Mouse (Mus musculus) bone marrow macrophage, adult 2 months (primary cell): ENCODE measurements around the gene Olfr1368.

Experiments
- CTCF ChIP-seq: IDR thresholded peaks from 2 replicates; pipeline ENCODE4 v1.5.1; 2012; ENCODE audit warnings: low read depth, mild to moderate bottlenecking, low read length, moderate library complexity
- POLR2A ChIP-seq: IDR thresholded peaks from 2 replicates; pipeline ENCODE4 v1.6.1; 2012; ENCODE audit warnings: mild to moderate bottlenecking, low read depth, low read length, borderline replicate concordance

GRCm38 (mm10) chr13:21155888-21156287 is 10.2 kb upstream of the Olfr1368 start:
- TF ChIP-seq CTCF: no peak
- no peak for TF ChIP-seq POLR2A
